Mouse (Mus musculus) limb, embryonic 15.5 days (tissue): ENCODE measurements around the gene Nr2f2. TPM values are rescaled to one million over a fixed set of nuclear protein-coding genes. Genes with fewer than 3 reads are reported as not detected.
A peak's percentile ranks its signal among the peaks of the same experiment; 100 is the strongest.

Experiments
- ATAC-seq: fragments of 200-750 bp; cut with Nextera tagmentation; 2 replicates; pipeline ENCODE4 v1.8.0; 2017; ENCODE audit warnings: low read depth, moderate TSS enrichment; ENCODE audit not compliant: insufficient number of reproducible peaks, low FRiP score, low TSS enrichment
- H3K27ac ChIP-seq: fragments of 300-500 bp; sonication (generic); 2 replicates; pipeline ENCODE4 v1.5.1; 2015; ENCODE audit warnings: moderate library complexity, mild to moderate bottlenecking, inconsistent platforms
- H3K27me3 ChIP-seq: fragments of 300-500 bp; sonication (generic); 2 replicates; pipeline ENCODE4 v1.6.1; 2015; ENCODE audit warnings: inconsistent platforms
- H3K36me3 ChIP-seq: fragments of 300-500 bp; sonication (generic); 2 replicates; pipeline ENCODE4 v1.6.1; 2015; ENCODE audit warnings: inconsistent platforms
- H3K4me1 ChIP-seq: fragments of 300-500 bp; sonication (generic); 2 replicates; pipeline ENCODE4 v1.6.1; 2015; ENCODE audit warnings: inconsistent platforms
- H3K4me2 ChIP-seq: fragments of 300-500 bp; sonication (generic); 2 replicates; pipeline ENCODE4 v1.6.1; 2015; ENCODE audit warnings: mild to moderate bottlenecking, inconsistent platforms
- H3K4me3 ChIP-seq: fragments of 300-500 bp; sonication (generic); 2 replicates; pipeline ENCODE4 v1.5.1; 2015; ENCODE audit warnings: mild to moderate bottlenecking, inconsistent platforms
- H3K9ac ChIP-seq: fragments of 300-500 bp; sonication (generic); 2 replicates; pipeline ENCODE4 v1.6.1; 2015; ENCODE audit warnings: inconsistent platforms
- H3K9me3 ChIP-seq: fragments of 300-500 bp; sonication (generic); 2 replicates; pipeline ENCODE4 v1.6.1; 2016; ENCODE audit warnings: inconsistent platforms
- WGBS: fragments of 180-500 bp; shearing (Covaris S2); methylation state at CpG from one replicate; pipeline ENCODE4 v1.1.7; 2015; 5-methylcytosine and 5-hydroxymethylcytosine counted together
- polyA plus RNA-seq: library from polyadenylated mRNA; unstranded; fragments of >200 nt; fragmentation: Nextera tagmentation; extraction: Ambion mirVana; gene quantifications from 2 replicates; pipeline ENCODE4 v1.2.1, GENCODE M21; 2015

Gene Nr2f2
- polyA plus RNA-seq, 1 experiment from 2014 or later: 34.7 TPM

DNA sequence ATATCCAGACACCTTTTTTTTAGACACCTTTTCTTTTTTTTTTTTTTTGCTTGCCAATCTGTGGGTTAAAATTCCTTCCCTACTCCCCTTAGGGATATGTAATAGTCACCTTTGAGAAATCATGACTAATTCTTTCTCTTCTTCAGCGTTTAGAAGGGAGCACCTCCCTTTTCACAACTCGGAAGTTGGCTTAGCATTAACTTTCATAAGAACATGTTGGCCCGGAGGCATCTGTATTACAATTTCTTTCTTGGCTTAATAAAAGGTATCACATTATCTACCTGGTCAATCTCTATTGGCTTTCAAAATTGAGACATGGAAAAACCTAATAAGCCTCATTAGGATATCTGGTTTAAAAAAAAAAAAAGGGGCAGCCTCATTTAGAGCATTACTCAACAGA lies 14.4 kb upstream of the Nr2f2 start:
- ATAC-seq: no peak
- 57% methylated on average over 3 of the region's 3 CpGs for WGBS
- H3K27me3 ChIP-seq: no peaks in the 10 kb centered on the region

DNA sequence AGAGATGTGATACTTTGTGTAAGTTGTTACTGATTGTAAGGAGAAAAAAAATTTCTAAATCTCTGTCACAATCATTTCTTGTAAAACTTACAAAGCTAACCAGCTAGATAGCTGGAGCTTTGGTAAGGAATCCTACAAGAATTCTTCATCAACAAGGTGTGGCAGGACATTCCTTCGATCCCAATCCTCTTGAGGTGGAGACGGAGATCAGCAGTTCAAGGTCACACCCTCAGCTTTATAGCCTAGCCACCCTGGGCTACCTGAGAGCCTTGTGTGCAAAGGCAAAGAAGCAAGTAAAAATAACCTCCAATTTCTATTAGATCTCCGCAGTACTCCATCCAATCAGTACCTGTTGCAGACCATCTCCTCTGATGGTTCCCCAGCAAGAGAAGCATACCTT lies 13.7 kb upstream of the Nr2f2 start:
- no peaks in the 10 kb centered on the region for H3K36me3 ChIP-seq
- no peak for ATAC-seq
- H3K27me3 ChIP-seq: no peaks in the 10 kb centered on the region
- H3K27ac ChIP-seq: no peak overlapping the region
- WGBS: 81% methylated on average over 3 of the region's 3 CpGs
- H3K9me3 ChIP-seq: no peaks in the 10 kb centered on the region
- no peak overlapping the region for H3K9ac ChIP-seq
- no peak overlapping the region for H3K4me3 ChIP-seq
- H3K4me1 ChIP-seq: no peaks in the 10 kb centered on the region
- no peak overlapping the region for H3K4me2 ChIP-seq

More for the DNA sequence above, 14.4 kb upstream of the Nr2f2 start:
- no peak overlapping the region for H3K9ac ChIP-seq
- H3K4me3 ChIP-seq: no peak overlapping the region
- H3K36me3 ChIP-seq: no peaks in the 10 kb centered on the region
- H3K4me2 ChIP-seq: no peak overlapping the region
- H3K4me1 ChIP-seq: no peaks in the 10 kb centered on the region
- no peaks in the 10 kb centered on the region for H3K9me3 ChIP-seq
- no peak overlapping the region for H3K27ac ChIP-seq

DNA sequence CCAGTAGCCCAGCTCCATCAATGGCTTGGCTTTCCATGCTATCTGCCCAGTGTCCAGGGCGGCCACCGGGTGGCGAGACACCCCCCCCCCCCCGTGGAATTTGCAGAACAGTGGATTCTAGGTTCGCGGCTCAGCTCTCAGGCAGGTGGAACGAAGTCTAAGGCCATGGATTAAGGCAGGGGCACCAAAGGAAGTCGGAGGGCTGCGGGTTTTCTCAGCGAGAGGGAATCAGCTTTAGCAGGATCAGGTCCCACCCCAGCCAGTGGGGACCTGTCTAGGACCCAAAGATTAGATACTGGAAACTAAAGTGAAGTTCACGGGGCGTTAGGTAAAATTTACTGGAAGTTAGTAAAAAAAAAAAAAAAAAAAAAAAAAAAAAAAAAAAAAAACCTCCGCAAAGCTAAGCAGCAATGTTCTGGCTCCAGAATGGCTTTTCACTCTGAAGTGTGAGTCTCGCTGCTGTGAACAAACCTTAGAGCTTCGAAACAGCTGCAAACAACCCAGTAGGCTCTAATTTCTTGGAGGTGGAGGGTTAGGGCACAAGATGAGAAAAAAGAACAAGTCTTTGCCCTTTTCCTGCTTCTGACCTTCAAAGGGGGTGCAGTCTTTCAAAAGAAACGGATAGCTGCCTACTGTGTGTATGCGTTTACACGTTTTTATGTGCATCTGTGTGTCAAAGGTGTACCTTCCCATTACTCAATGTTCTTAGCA lies 4.2 kb upstream of the Nr2f2 start:
- Histone ChIP-seq H3K4me3 (peak overlapping the region; percentile 40), H3K4me1 (peaks cover 18% of the 10 kb centered on the region), H3K4me2 (peak overlapping the region; percentile 72), H3K27ac (no peak overlapping the region), H3K27me3 (peaks cover 47% of the 10 kb centered on the region), H3K9me3 (no peaks in the 10 kb centered on the region), H3K9ac (no peak overlapping the region), H3K36me3 (no peaks in the 10 kb centered on the region)
- no peak for ATAC-seq
- 9% methylated on average over 18 of the region's 18 CpGs for WGBS

- Histone ChIP-seq H3K4me3 (peak overlapping the region; percentile 40), H3K27ac (no peak overlapping the region), H3K27me3 (peaks cover 47% of the 10 kb centered on the region), H3K9me3 (no peaks in the 10 kb centered on the region), H3K36me3 (no peaks in the 10 kb centered on the region), H3K4me2 (peak overlapping the region; percentile 72), H3K4me1 (peaks cover 21% of the 10 kb centered on the region), H3K9ac (0 out of 2 replicates have a peak overlapping the region, but pooled peaks have one; percentile 31)
- WGBS: 2% methylated on average over 47 of the region's 47 CpGs
- ATAC-seq: no peak
These were observed 3.4 kb upstream of the Nr2f2 start for GRCm38 (mm10) chr7:70369731-70370551.

- WGBS: 5% methylated on average over 37 of the region's 37 CpGs
These were observed 2.7 kb upstream of the Nr2f2 start for GRCm38 (mm10) chr7:70369061-70369730.

GRCm38 (mm10) chr7:70368751-70369060 lies 2.2 kb upstream of the Nr2f2 start:
- H3K27ac ChIP-seq: no peak overlapping the region

More at GRCm38 (mm10) chr7:70369061-70369730, 2.7 kb upstream of the Nr2f2 start:
- ATAC-seq: no peak
- Histone ChIP-seq H3K27ac (no peak overlapping the region), H3K9me3 (no peaks in the 10 kb centered on the region), H3K4me2 (peak overlapping the region; percentile 72), H3K9ac (peak overlapping the region; percentile 31; the same call in 1 of the 2 replicates), H3K4me3 (peak overlapping the region; percentile 40), H3K27me3 (peaks cover 47% of the 10 kb centered on the region), H3K36me3 (no peaks in the 10 kb centered on the region), H3K4me1 (peaks cover 21% of the 10 kb centered on the region)

DNA sequence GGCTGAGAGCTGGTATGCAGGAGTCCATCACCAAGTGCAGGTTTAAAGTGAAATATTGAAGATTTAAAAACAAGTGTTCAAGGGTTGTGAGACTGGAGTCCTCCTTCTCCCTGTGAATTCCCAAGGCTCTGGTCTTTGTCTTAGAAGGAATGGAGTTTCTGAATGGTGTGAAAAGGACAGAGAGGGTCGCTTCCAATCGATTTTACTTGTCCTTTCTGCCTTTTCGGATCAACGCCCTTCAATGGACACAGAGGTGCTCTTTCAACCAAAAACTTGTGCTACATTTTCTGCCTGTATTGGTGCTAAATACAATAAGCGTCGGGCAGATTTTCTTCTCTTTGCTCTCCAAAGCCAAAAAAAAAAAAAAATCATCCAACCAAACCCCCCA lies 1.7 kb upstream of the Nr2f2 start:
- Histone ChIP-seq H3K4me2 (no peak overlapping the region; the same call in 1 of the 2 replicates), H3K4me3 (no peak overlapping the region), H3K27me3 (peaks cover 49% of the 10 kb centered on the region), H3K9me3 (no peaks in the 10 kb centered on the region), H3K27ac (no peak overlapping the region), H3K9ac (no peak overlapping the region), H3K4me1 (peaks cover 21% of the 10 kb centered on the region), H3K36me3 (no peaks in the 10 kb centered on the region)
- no peak for ATAC-seq
- WGBS: 42% methylated on average over 6 of the region's 6 CpGs

More at GRCm38 (mm10) chr7:70368751-70369060, 2.2 kb upstream of the Nr2f2 start:
- 41% methylated on average over 4 of the region's 4 CpGs for WGBS
- Histone ChIP-seq H3K4me3 (peak overlapping the region; percentile 40), H3K36me3 (no peaks in the 10 kb centered on the region), H3K27me3 (peaks cover 47% of the 10 kb centered on the region), H3K9me3 (no peaks in the 10 kb centered on the region), H3K9ac (no peak overlapping the region), H3K4me1 (peaks cover 21% of the 10 kb centered on the region), H3K4me2 (peak overlapping the region; percentile 72)
- ATAC-seq: 0 out of 2 replicates have a peak, but pooled peaks have one; percentile 41

- Histone ChIP-seq H3K9me3 (no peaks in the 10 kb centered on the region), H3K9ac (no peak overlapping the region), H3K4me2 (no peak overlapping the region; the same call in 1 of the 2 replicates), H3K4me3 (no peak overlapping the region), H3K4me1 (peaks cover 21% of the 10 kb centered on the region), H3K36me3 (no peaks in the 10 kb centered on the region), H3K27me3 (peaks cover 51% of the 10 kb centered on the region), H3K27ac (no peak overlapping the region)
- 33% methylated on average over 16 of the region's 16 CpGs for WGBS
- no peak for ATAC-seq
These were observed 1.2 kb upstream of the Nr2f2 start for GRCm38 (mm10) chr7:70367591-70368267.

- no peaks in the 10 kb centered on the region for H3K36me3 ChIP-seq
- H3K27me3 ChIP-seq: peaks cover 55% of the 10 kb centered on the region
- peaks cover 21% of the 10 kb centered on the region for H3K4me1 ChIP-seq
- peak overlapping the region; percentile 50 for H3K4me3 ChIP-seq
- no peak overlapping the region for H3K9ac ChIP-seq
- H3K4me2 ChIP-seq: peak overlapping the region; percentile 72
- WGBS: 10% methylated on average over 1 of the region's 1 CpGs
- no peaks in the 10 kb centered on the region for H3K9me3 ChIP-seq
- ATAC-seq: no peak
- H3K27ac ChIP-seq: peak overlapping the region; percentile 87; the same call in 1 of the 2 replicates
These were observed 217 bp upstream of the Nr2f2 start for GRCm38 (mm10) chr7:70366808-70367095.

- peaks cover 45% of the 10 kb centered on the region for H3K27me3 ChIP-seq
- H3K27ac ChIP-seq: peak overlapping the region; percentile 87
- WGBS: under 1% methylated on average over 17 of the region's 17 CpGs
- no peaks in the 10 kb centered on the region for H3K9me3 ChIP-seq
- peak overlapping the region; percentile 48; the same call in 1 of the 2 replicates for H3K9ac ChIP-seq
- H3K4me1 ChIP-seq: peaks cover 19% of the 10 kb centered on the region
- H3K36me3 ChIP-seq: no peaks in the 10 kb centered on the region
- no peak for ATAC-seq
- H3K4me3 ChIP-seq: peak overlapping the region; percentile 50
- H3K4me2 ChIP-seq: peak overlapping the region; percentile 72
These were observed 1.1 kb downstream of the Nr2f2 start for GRCm38 (mm10) chr7:70365401-70365811.

- peak overlapping the region; percentile 72 for H3K4me2 ChIP-seq
- peaks cover 18% of the 10 kb centered on the region for H3K4me1 ChIP-seq
- ATAC-seq: no peak
- H3K9ac ChIP-seq: no peak overlapping the region
- H3K4me3 ChIP-seq: peak overlapping the region; percentile 50
- peak overlapping the region; percentile 87; the same call in 1 of the 2 replicates for H3K27ac ChIP-seq
- WGBS: under 1% methylated on average over 3 of the region's 3 CpGs
- no peaks in the 10 kb centered on the region for H3K36me3 ChIP-seq
- no peaks in the 10 kb centered on the region for H3K9me3 ChIP-seq
- H3K27me3 ChIP-seq: peaks cover 39% of the 10 kb centered on the region
These were observed 1.7 kb downstream of the Nr2f2 start for GRCm38 (mm10) chr7:70364798-70365197.
